Mouse (Mus musculus): ENCODE measurements around the gene Zgpat.

GRCm38 (mm10) chr2:181423834-181424233, 59.1 kb downstream of the Zgpat start:
- no peak for TF ChIP-seq CHD2 (IDR thresholded peaks at IDR 0.05; ENCODE audit: low read length)
- no peak for TF ChIP-seq CTCF (conservative IDR thresholded peaks at IDR 0.05 in 1 of 2, IDR thresholded peaks at IDR 0.05 in 1 of 2; ENCODE audit: low read depth in 2 of 2, low read length in 2 of 2)
- TF ChIP-seq POLR2A (IDR thresholded peaks at IDR 0.05; ENCODE audit: low read depth, low read length), result no peak
- no peak for TF ChIP-seq MAZ (IDR thresholded peaks at IDR 0.05; ENCODE audit: low read depth, low read length)
- no peak for TF ChIP-seq TCF12 (IDR thresholded peaks at IDR 0.05; ENCODE audit: low read depth, low read length)
- TF ChIP-seq GABPA (IDR thresholded peaks at IDR 0.05; ENCODE audit: insufficient replicate concordance, low read depth, low read length), result no peak
- no peak for TF ChIP-seq USF2 (conservative IDR thresholded peaks at IDR 0.05; ENCODE audit: low read depth, low read length)
- no peak for TF ChIP-seq RCOR1 (conservative IDR thresholded peaks at IDR 0.05; ENCODE audit: low read depth, low read length)
- no peak for TF ChIP-seq ZNF384 (IDR thresholded peaks at IDR 0.05; ENCODE audit: low read depth, low read length)
- no peak for TF ChIP-seq CHD1 (IDR thresholded peaks at IDR 0.05; ENCODE audit: low read depth, low read length)
- no peak for TF ChIP-seq IRF4 (IDR thresholded peaks at IDR 0.05; ENCODE audit: low read depth, low read length)
- TF ChIP-seq JUND (conservative IDR thresholded peaks at IDR 0.05; ENCODE audit: low read depth, low read length), result no peak
- TF ChIP-seq ELF1 (IDR thresholded peaks at IDR 0.05; ENCODE audit: low read depth, low read length), result no peak

Measured in CH12.LX (cell line).